Mouse (Mus musculus): ENCODE measurements around the gene Zfp64.

Gene Zfp64

DNA sequence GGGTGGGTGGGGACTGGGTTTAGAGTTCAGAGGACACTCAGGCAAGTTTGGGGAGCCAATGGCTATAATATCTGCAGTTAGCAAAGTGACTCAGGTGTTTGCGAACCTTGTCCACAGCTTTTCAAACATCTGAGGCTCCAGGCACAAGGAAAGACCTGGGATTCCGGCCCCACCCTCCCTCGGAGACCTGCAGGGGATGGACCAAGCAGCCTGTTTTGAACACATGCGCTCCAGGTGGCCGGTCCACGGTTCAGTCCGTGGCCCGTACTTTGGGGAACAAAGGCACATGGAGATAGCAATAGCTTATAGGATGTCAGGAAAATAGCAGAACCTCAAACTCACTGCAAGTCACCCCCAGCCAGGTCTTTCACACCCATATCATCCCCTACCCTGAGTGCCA lies 1.0 kb downstream of the Zfp64 start:
- no peak for DNase-seq (ENCODE audit: low read depth in 1 of 2, low spot score in 2 of 2)

- no peak for DNase-seq (ENCODE audit: low read depth in 1 of 2, low spot score in 2 of 2)
Observed at GRCm38 (mm10) chr2:168948506-168948905, 6.9 kb downstream of the Zfp64 start.

DNA sequence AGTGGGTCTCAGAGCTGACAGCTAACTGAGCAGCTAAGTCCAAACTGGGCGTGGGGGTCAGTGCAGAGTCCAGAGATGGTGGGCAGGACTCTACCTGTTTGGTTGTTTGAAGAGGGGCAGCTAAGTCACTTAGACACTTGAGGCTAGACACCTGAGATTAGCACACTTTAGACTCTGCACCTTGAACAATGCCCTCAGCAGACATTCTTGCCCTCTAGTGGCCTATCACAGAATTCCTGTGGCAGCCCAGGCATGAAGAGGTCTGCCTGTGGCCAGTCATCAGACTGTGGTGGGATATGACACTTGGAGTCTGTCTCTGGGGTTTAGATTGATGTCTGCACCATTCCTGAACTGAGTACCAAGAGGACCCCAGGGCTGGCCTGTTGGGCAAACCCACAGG lies 7.7 kb downstream of the Zfp64 start:
- DNase-seq (ENCODE audit: low read depth in 1 of 2, low spot score in 2 of 2), result no peak

GRCm38 (mm10) chr2:168944011-168944410 lies 11.4 kb downstream of the Zfp64 start:
- DNase-seq (ENCODE audit: low read depth in 1 of 2, low spot score in 2 of 2), result no peak

DNA sequence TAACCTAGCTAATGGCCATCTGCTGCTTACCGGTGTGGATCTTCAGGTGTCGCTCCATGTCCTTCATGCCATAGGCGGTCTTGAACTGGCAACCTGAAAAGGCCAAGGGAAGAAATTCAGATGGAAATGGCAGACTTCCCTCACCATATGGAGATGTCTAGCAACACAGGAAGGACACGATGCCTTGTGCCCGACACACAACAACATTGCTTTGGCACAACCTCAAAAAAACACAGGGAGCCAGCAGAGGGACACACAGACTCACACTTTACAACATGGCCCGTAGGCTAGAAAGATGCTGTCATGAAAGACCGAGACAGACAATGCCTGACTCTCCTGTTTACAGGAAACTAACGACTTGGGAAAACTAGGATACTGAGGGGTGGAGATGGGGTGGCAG lies 15.4 kb downstream of the Zfp64 start:
- DNase-seq (ENCODE audit: low read depth in 1 of 2, low spot score in 2 of 2), result no peak

- DNase-seq (ENCODE audit: low read depth in 1 of 2, low spot score in 2 of 2), result no peak
Observed at GRCm38 (mm10) chr2:168939261-168939933, 16.0 kb downstream of the Zfp64 start.

GRCm38 (mm10) chr2:168936896-168937295 lies 18.5 kb downstream of the Zfp64 start:
- DNase-seq (ENCODE audit: low read depth in 1 of 2, low spot score in 2 of 2), result no peak

DNA sequence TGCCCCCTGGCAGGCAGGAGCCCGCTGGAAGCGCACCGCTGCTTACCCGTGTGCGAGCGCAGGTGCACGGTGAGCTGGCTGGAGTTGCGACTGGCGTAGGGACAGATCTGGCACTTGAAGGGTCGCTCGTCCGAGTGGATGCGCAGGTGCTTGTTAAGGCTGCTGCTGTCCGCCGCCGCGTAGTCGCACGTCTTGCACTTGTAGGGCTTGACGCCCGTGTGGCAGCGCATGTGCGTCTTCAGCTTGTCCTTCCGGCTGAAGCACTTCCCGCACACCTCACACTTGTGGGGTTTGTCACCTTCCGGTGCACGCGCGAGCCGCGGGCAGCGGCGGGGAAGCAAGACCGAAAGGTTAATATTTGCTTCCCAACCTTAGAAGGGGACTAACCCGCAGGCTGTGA lies 20.2 kb downstream of the Zfp64 start:
- no peak for DNase-seq (ENCODE audit: low read depth in 1 of 2, low spot score in 2 of 2)

DNA sequence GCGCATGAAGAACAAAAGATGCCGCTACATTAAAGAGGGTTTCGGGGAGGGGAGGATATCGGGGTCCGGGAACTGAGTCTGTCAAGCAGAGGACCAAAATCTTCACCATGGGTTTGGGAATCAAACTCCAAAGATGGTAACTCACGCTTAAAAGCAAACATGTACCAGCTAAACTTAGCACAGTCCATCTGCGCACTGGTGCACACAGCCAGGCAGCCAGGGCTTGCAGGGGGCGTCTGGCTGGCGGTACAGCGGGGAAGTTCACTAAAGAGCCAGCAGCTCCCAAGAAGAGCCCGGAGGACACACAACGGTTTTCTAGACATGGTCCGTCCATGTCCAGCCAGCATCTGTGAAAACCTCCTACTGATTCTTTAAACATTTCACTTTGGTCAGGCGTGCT lies 23.7 kb downstream of the Zfp64 start:
- no peak for DNase-seq (ENCODE audit: low read depth in 1 of 2, low spot score in 2 of 2)

DNA sequence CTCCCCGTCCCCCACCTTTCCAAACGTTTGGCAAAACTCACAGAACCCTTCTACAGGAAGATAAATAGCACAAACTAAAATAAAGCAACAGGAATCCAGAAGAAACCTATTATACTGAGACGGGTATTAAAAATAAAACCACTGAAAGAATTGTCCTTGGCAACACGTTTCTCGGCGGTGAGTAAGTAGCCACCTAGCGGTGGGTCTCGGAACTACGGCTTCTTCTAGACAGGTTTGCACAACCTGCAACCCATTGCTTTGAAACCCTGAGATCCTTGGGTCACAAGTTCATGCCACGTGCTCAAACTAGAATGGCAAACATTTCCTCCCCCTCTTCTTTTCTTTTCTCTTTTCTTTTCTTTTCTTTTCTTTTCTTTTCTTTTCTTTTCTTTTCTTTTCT lies 25.7 kb downstream of the Zfp64 start:
- peak in 1 of 2 experiments; percentile 7 for DNase-seq (ENCODE audit: low read depth in 1 of 2, low spot score in 2 of 2)

- DNase-seq (ENCODE audit: low read depth in 1 of 2, low spot score in 2 of 2), result no peak
Observed at GRCm38 (mm10) chr2:168927401-168927800, 28.0 kb downstream of the Zfp64 start.

- no peak for DNase-seq (ENCODE audit: low read depth in 1 of 2, low spot score in 2 of 2)
Observed at GRCm38 (mm10) chr2:168926257-168926810, 29.1 kb downstream of the Zfp64 start.

- no peak for DNase-seq (ENCODE audit: low read depth in 1 of 2, low spot score in 2 of 2)
Observed at GRCm38 (mm10) chr2:168923706-168924105, 31.7 kb downstream of the Zfp64 start.

- no peak for DNase-seq (ENCODE audit: low read depth in 1 of 2, low spot score in 2 of 2)
Observed at GRCm38 (mm10) chr2:168922466-168922865, 32.9 kb downstream of the Zfp64 start.

- no peak for DNase-seq (ENCODE audit: low read depth in 1 of 2, low spot score in 2 of 2)
Observed at GRCm38 (mm10) chr2:168920007-168920406, 35.4 kb downstream of the Zfp64 start.

DNA sequence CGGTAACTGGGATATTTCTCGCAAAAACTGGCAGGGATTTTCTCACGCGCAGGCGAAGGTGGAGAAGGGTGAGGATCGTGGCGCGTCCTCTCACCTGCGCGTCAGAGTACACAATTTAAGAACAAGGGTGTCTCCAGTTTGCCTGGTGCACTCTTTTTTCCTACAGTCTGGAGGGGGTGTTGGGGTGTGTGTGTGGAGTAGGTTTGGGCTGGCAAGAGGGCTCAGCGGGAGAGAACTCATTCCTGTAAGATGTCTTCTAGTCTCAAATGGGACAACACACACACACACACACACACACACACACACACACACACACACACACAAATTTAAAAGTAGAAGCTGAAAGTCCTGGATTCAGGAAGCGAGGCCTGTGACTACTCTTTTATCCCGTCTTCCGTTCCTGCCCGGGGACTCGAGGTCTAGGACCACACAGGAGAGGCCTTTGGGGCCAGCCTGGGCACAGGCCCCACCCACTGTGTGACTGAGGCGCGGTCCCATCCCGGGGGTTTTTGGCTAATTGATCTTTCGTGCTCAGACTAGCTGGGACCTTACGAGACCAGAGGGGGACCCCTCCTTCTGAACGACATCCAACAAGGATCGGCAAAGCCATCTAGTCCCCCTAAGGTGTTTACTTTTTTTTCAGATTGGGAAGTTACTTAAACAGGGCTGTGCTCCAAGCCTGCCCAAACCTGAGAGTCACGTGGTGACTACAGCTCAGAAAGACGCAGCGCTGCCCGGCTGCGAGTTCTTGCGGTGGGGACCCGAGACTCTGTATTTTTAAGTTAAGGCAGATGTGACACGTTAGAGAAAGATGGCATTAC lies 42.3 kb downstream of the Zfp64 start:
- no peak for DNase-seq (ENCODE audit: low read depth in 1 of 2, low spot score in 2 of 2)

- DNase-seq (ENCODE audit: low read depth in 1 of 2, low spot score in 2 of 2), result no peak
Observed at GRCm38 (mm10) chr2:168912051-168912891, 43.1 kb downstream of the Zfp64 start.

- DNase-seq (ENCODE audit: low read depth in 1 of 2, low spot score in 2 of 2), result no peak
Observed at GRCm38 (mm10) chr2:168911527-168911926, 43.9 kb downstream of the Zfp64 start.

- DNase-seq (ENCODE audit: low read depth in 1 of 2, low spot score in 2 of 2), result no peak
Observed at GRCm38 (mm10) chr2:168906022-168906421, 49.4 kb downstream of the Zfp64 start.

- no peak for DNase-seq (ENCODE audit: low read depth in 1 of 2, low spot score in 2 of 2)
Observed at GRCm38 (mm10) chr2:168904846-168905245, 50.5 kb downstream of the Zfp64 start.

DNA sequence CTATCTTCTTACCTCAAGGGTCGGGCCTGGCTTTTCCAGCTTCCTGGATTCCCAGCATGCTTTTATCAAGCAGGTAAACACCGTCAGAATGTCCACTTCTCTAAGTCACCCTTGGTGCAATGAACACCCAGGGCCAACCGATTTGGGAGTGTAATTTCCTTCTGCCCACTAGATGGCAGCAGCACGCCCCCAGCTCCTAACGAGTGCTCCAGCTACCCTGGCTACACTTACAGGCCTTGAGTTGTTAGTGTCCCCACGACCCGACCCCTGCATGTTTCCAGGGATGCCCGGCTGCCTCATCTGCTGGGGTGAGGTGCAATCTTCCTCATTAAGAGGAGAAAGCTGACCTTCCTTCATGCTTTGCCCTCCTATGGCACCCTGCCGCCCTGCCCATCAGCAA lies 51.2 kb downstream of the Zfp64 start:
- no peak for DNase-seq (ENCODE audit: low read depth in 1 of 2, low spot score in 2 of 2)
